Mouse (Mus musculus) limb, embryonic 12.5 days (tissue): ENCODE data around the gene Csk. TPM values are rescaled to one million over a fixed set of nuclear protein-coding genes. Genes with fewer than 3 reads are reported as not detected.
A peak's percentile ranks its signal among the peaks of the same experiment; 100 is the strongest.

Experiments used
- ATAC-seq: fragments of 200-750 bp; cut with Nextera tagmentation; 2 replicates; pipeline ENCODE4 v1.8.0; 2017; ENCODE audit warnings: low read depth, moderate TSS enrichment; ENCODE audit not compliant: insufficient number of reproducible peaks, insufficient read depth, low FRiP score, low TSS enrichment
- H3K27ac ChIP-seq: fragments of 300-500 bp; sonication (generic); 2 replicates; pipeline ENCODE4 v1.5.1; 2016; ENCODE audit warnings: mild to moderate bottlenecking, moderate library complexity
- H3K27me3 ChIP-seq: fragments of 300-500 bp; sonication (generic); 2 replicates; pipeline ENCODE4 v1.6.1; 2016; ENCODE audit warnings: mild to moderate bottlenecking, moderate library complexity
- H3K36me3 ChIP-seq: fragments of 300-500 bp; sonication (generic); 2 replicates; pipeline ENCODE4 v1.6.1; 2016; ENCODE audit warnings: mild to moderate bottlenecking, moderate library complexity
- H3K4me1 ChIP-seq: fragments of 300-500 bp; sonication (generic); replicated peaks from 2 replicates; pipeline ENCODE4 v1.6.1; 2016
- H3K4me2 ChIP-seq: fragments of 300-500 bp; sonication (generic); 2 replicates; pipeline ENCODE4 v1.6.1; 2016; ENCODE audit warnings: mild to moderate bottlenecking, moderate library complexity
- H3K4me3 ChIP-seq: fragments of 300-500 bp; sonication (generic); replicated peaks from 2 replicates; pipeline ENCODE4 v1.5.1; 2016; ENCODE audit warnings: mild to moderate bottlenecking
- H3K9ac ChIP-seq: fragments of 300-500 bp; sonication (generic); replicated peaks from 2 replicates; pipeline ENCODE4 v1.6.1; 2016; ENCODE audit warnings: mild to moderate bottlenecking, moderate library complexity
- H3K9me3 ChIP-seq: fragments of 300-500 bp; sonication (generic); 2 replicates; pipeline ENCODE4 v1.6.1; 2016; ENCODE audit warnings: mild to moderate bottlenecking, moderate library complexity
- WGBS: fragments of 180-500 bp; shearing (Covaris S2); methylation state at CpG from one replicate; pipeline ENCODE4 v1.1.7; 2016; 5-methylcytosine and 5-hydroxymethylcytosine counted together
- polyA plus RNA-seq: library from polyadenylated mRNA; unstranded; fragments of >200 nt; fragmentation: Nextera tagmentation; extraction: Ambion mirVana; gene quantifications from 2 replicates; pipeline ENCODE4 v1.2.1, GENCODE M21; 2016

Gene Csk
- polyA plus RNA-seq, 1 experiment from 2014 or later, result 33.9 TPM

- H3K4me1 ChIP-seq, result peaks cover 8% of the 10 kb centered on the region
- peaks cover 10% of the 10 kb centered on the region for H3K27me3 ChIP-seq
- no peak for ATAC-seq
- no peaks in the 10 kb centered on the region for H3K9me3 ChIP-seq
- no peak overlapping the region for H3K27ac ChIP-seq
- H3K4me2 ChIP-seq, result no peak overlapping the region
- no peak overlapping the region for H3K4me3 ChIP-seq
- H3K36me3 ChIP-seq, result no peaks in the 10 kb centered on the region
- WGBS, result 7% methylated on average over 3 of the region's 3 CpGs
- H3K9ac ChIP-seq, result no peak overlapping the region
Observed at GRCm38 (mm10) chr9:57600620-57601352, 52.6 kb downstream of the Csk start.

- 50% methylated on average over 8 of the region's 8 CpGs for WGBS
- peaks cover 8% of the 10 kb centered on the region for H3K4me1 ChIP-seq
- H3K4me2 ChIP-seq, result no peak overlapping the region
- no peak for ATAC-seq
- peaks cover 15% of the 10 kb centered on the region for H3K36me3 ChIP-seq
- H3K27ac ChIP-seq, result no peak overlapping the region
- no peak overlapping the region for H3K4me3 ChIP-seq
- H3K9me3 ChIP-seq, result no peaks in the 10 kb centered on the region
- peaks cover 3% of the 10 kb centered on the region; the same call in 1 of the 2 replicates for H3K27me3 ChIP-seq
- no peak overlapping the region for H3K9ac ChIP-seq
Observed at GRCm38 (mm10) chr9:57598851-57599563, 54.4 kb downstream of the Csk start.

- ATAC-seq, result no peak
- Histone ChIP-seq H3K9me3 (no peaks in the 10 kb centered on the region), H3K4me3 (no peak overlapping the region), H3K4me1 (peaks cover 8% of the 10 kb centered on the region), H3K9ac (0 out of 2 replicates have a peak overlapping the region, but pooled peaks have one; percentile 18), H3K4me2 (no peak overlapping the region), H3K36me3 (peaks cover 26% of the 10 kb centered on the region), H3K27me3 (no peaks in the 10 kb centered on the region), H3K27ac (no peak overlapping the region)
- 30% methylated on average over 4 of the region's 4 CpGs for WGBS
Observed at GRCm38 (mm10) chr9:57597929-57598382, 55.5 kb downstream of the Csk start.

GRCm38 (mm10) chr9:57597265-57597664 is 56.2 kb downstream of the Csk start:
- Histone ChIP-seq H3K27me3 (no peaks in the 10 kb centered on the region), H3K4me1 (peaks cover 8% of the 10 kb centered on the region), H3K27ac (no peak overlapping the region), H3K9me3 (no peaks in the 10 kb centered on the region), H3K4me2 (no peak overlapping the region), H3K4me3 (no peak overlapping the region), H3K9ac (no peak overlapping the region), H3K36me3 (peaks cover 33% of the 10 kb centered on the region)
- ATAC-seq, result no peak
- WGBS, result 87% methylated on average over 8 of the region's 8 CpGs

- peaks cover 13% of the 10 kb centered on the region for H3K4me1 ChIP-seq
- no peak overlapping the region for H3K27ac ChIP-seq
- peaks cover 35% of the 10 kb centered on the region for H3K36me3 ChIP-seq
- no peak overlapping the region for H3K4me3 ChIP-seq
- ATAC-seq, result no peak
- H3K27me3 ChIP-seq, result no peaks in the 10 kb centered on the region; the same call in 1 of the 2 replicates
- 78% methylated on average over 9 of the region's 9 CpGs for WGBS
- no peak overlapping the region for H3K4me2 ChIP-seq
- H3K9me3 ChIP-seq, result no peaks in the 10 kb centered on the region
- H3K9ac ChIP-seq, result no peak overlapping the region
Observed at GRCm38 (mm10) chr9:57594174-57594509, 59.3 kb downstream of the Csk start.

GRCm38 (mm10) chr9:57593454-57594173 is 59.8 kb downstream of the Csk start:
- Histone ChIP-seq H3K27me3 (no peaks in the 10 kb centered on the region; the same call in 1 of the 2 replicates), H3K9ac (0 out of 2 replicates have a peak overlapping the region, but pooled peaks have one; percentile 8), H3K36me3 (peaks cover 35% of the 10 kb centered on the region), H3K4me1 (peaks cover 18% of the 10 kb centered on the region), H3K27ac (no peak overlapping the region), H3K4me2 (no peak overlapping the region), H3K9me3 (no peaks in the 10 kb centered on the region), H3K4me3 (no peak overlapping the region)
- ATAC-seq, result no peak
- 65% methylated on average over 12 of the region's 12 CpGs for WGBS

- Histone ChIP-seq H3K4me3 (peak overlapping the region; percentile 76), H3K27ac (no peak overlapping the region), H3K36me3 (peaks cover 54% of the 10 kb centered on the region), H3K9me3 (no peaks in the 10 kb centered on the region), H3K4me1 (peaks cover 19% of the 10 kb centered on the region), H3K9ac (no peak overlapping the region), H3K4me2 (peak overlapping the region; percentile 91), H3K27me3 (no peaks in the 10 kb centered on the region; the same call in 1 of the 2 replicates)
- ATAC-seq, result no peak
- WGBS, result 35% methylated on average over 5 of the region's 5 CpGs
Observed at GRCm38 (mm10) chr9:57590726-57591125, 62.7 kb downstream of the Csk start.

- Histone ChIP-seq H3K27ac (peak within 1 kb of the TSS; percentile 87), H3K4me3 (peak within 1 kb of the TSS; percentile 76), H3K4me2 (peak within 1 kb of the TSS; percentile 91), H3K9me3 (no peaks in the 10 kb centered on the region), H3K36me3 (peaks cover 53% of the 10 kb centered on the region), H3K27me3 (no peaks in the 10 kb centered on the region; the same call in 1 of the 2 replicates), H3K9ac (peak within 1 kb of the TSS; percentile 78), H3K4me1 (peaks cover 19% of the 10 kb centered on the region)
- WGBS, result under 1% methylated on average over 58 of the region's 58 CpGs
- peak; percentile 83 for ATAC-seq
Observed at GRCm38 (mm10) chr9:57589224-57590126, 64.0 kb downstream of the Csk start, which contains the start of gene Ulk3. Ulk3 (plus strand) TSS chr9:57589452.

- 89% methylated on average over 3 of the region's 3 CpGs for WGBS
- Histone ChIP-seq H3K4me2 (no peak overlapping the region), H3K9me3 (no peaks in the 10 kb centered on the region), H3K27ac (no peak overlapping the region), H3K4me3 (no peak overlapping the region), H3K9ac (no peak overlapping the region), H3K4me1 (peaks cover 11% of the 10 kb centered on the region), H3K36me3 (peaks cover 74% of the 10 kb centered on the region), H3K27me3 (no peaks in the 10 kb centered on the region; the same call in 1 of the 2 replicates)
- no peak for ATAC-seq
Observed at GRCm38 (mm10) chr9:57584991-57585390, 68.4 kb downstream of the Csk start.

GRCm38 (mm10) chr9:57577144-57577849 is 76.1 kb downstream of the Csk start:
- Histone ChIP-seq H3K36me3 (peaks cover 65% of the 10 kb centered on the region), H3K27ac (no peak overlapping the region), H3K9ac (no peak overlapping the region), H3K4me3 (no peak overlapping the region), H3K27me3 (no peaks in the 10 kb centered on the region), H3K4me1 (no peaks in the 10 kb centered on the region), H3K9me3 (no peaks in the 10 kb centered on the region), H3K4me2 (no peak overlapping the region)
- no peak for ATAC-seq
- 75% methylated on average over 6 of the region's 6 CpGs for WGBS
